Mouse (Mus musculus): ENCODE data around the gene Fam213b. TPM values are rescaled to one million over a fixed set of nuclear protein-coding genes. Genes with fewer than 3 reads are reported as not detected.

Gene Fam213b
- polyA plus RNA-seq (2015; fragmentation: Illumina TruSeq; extraction: RNeasy Lipid Tissue Mini Kit (QIAGEN cat#74804); ENCODE audit: low read depth, low replicate concordance) = 187 TPM

GRCm38 (mm10) chr4:154898506-154899446 lies at the start of gene Fam213b:
Fam213b (minus strand) TSS chr4:154899135.

GRCm38 (mm10) chr4:154928395-154929087 lies 29.6 kb upstream of the Fam213b start, which contains the start of gene Tnfrsf14:
Tnfrsf14 (minus strand) TSS chr4:154928563.

GRCm38 (mm10) chr4:154869440-154869839 lies 29.5 kb downstream of the Fam213b start, which contains the start of gene Mmel1:
Mmel1 (plus strand) TSS chr4:154869585.

Other genes with a start within 250 kb of the Fam213b start
- not detected for gene Actrt2, start 231.3 kb downstream of the Fam213b start, polyA plus RNA-seq (2015; fragmentation: Illumina TruSeq; extraction: RNeasy Lipid Tissue Mini Kit (QIAGEN cat#74804); ENCODE audit: low read depth, low replicate concordance)
- gene Ttc34, start 61.7 kb downstream of the Fam213b start, polyA plus RNA-seq (2015; fragmentation: Illumina TruSeq; extraction: RNeasy Lipid Tissue Mini Kit (QIAGEN cat#74804); ENCODE audit: low read depth, low replicate concordance) = 1.9 TPM
- 1.0 TPM for gene Mmel1, start 29.6 kb downstream of the Fam213b start, polyA plus RNA-seq (2015; fragmentation: Illumina TruSeq; extraction: RNeasy Lipid Tissue Mini Kit (QIAGEN cat#74804); ENCODE audit: low read depth, low replicate concordance)
- gene Tnfrsf14, start 29.4 kb upstream of the Fam213b start, polyA plus RNA-seq (2015; fragmentation: Illumina TruSeq; extraction: RNeasy Lipid Tissue Mini Kit (QIAGEN cat#74804); ENCODE audit: low read depth, low replicate concordance) = 2.1 TPM
- 18.1 TPM for gene Hes5, start 61.8 kb upstream of the Fam213b start, polyA plus RNA-seq (2015; fragmentation: Illumina TruSeq; extraction: RNeasy Lipid Tissue Mini Kit (QIAGEN cat#74804); ENCODE audit: low read depth, low replicate concordance)
- 40.8 TPM for gene Pank4, start 65.0 kb upstream of the Fam213b start, polyA plus RNA-seq (2015; fragmentation: Illumina TruSeq; extraction: RNeasy Lipid Tissue Mini Kit (QIAGEN cat#74804); ENCODE audit: low read depth, low replicate concordance)
- gene Plch2, start 157.6 kb upstream of the Fam213b start, polyA plus RNA-seq (2015; fragmentation: Illumina TruSeq; extraction: RNeasy Lipid Tissue Mini Kit (QIAGEN cat#74804); ENCODE audit: low read depth, low replicate concordance) = 45.2 TPM
- 14.3 TPM for gene Pex10, start 167.9 kb upstream of the Fam213b start, polyA plus RNA-seq (2015; fragmentation: Illumina TruSeq; extraction: RNeasy Lipid Tissue Mini Kit (QIAGEN cat#74804); ENCODE audit: low read depth, low replicate concordance)
- 117 TPM for gene Rer1, start 187.2 kb upstream of the Fam213b start, polyA plus RNA-seq (2015; fragmentation: Illumina TruSeq; extraction: RNeasy Lipid Tissue Mini Kit (QIAGEN cat#74804); ENCODE audit: low read depth, low replicate concordance)
- gene Morn1, start 187.4 kb upstream of the Fam213b start, polyA plus RNA-seq (2015; fragmentation: Illumina TruSeq; extraction: RNeasy Lipid Tissue Mini Kit (QIAGEN cat#74804); ENCODE audit: low read depth, low replicate concordance) = 8.5 TPM